Mouse (Mus musculus) right cerebral cortex, postnatal 14 days (tissue): ENCODE measurements around the gene Wdr5.
"Not testable (repeated sequence)": the region's sequence is repeated elsewhere in the genome, so short reads cannot be mapped to it uniquely, and the experiment has no call there.

Experiments
- DNase-seq: peaks from one replicate; pipeline ENCODE4 v3.0.0; 2022

The Wdr5 gene

DNA sequence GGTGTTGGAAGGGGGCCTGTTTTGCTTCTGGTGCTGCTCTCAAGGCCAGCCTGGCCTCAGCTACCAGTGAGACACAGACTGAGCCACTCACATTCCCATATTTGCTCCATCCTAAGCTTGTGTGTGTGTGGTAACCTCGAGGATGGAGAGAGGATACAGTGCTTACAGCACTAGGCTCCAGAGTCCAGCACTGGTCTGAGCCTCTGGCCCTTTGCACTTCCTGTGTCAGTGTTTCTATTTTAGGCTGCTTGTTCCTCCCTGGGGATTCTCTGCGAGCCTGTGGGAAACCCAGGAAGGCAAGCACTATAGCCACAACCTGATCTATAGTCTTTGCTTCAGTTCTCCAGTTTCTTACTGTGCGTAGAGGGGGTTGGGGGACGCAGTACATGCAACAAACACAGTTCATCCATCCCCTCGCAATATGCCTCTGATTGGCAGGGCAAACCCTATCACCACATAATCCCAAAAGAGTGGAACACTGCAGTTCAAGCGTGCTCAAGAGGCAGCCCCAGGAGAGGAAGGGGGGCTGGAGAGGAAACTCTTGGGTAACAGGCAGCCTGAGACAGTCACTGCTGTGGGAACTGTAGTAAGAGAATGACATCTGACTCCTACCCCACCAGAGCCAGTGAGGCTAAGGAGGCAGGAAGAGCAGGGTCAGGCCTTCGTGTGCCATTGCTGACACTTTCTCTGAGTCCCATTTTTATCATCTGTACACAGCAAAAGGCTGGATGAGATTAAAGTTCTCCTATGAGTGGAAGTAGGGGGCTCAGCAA lies 10.7 kb upstream of the Wdr5 start:
- no peak for DNase-seq

DNA sequence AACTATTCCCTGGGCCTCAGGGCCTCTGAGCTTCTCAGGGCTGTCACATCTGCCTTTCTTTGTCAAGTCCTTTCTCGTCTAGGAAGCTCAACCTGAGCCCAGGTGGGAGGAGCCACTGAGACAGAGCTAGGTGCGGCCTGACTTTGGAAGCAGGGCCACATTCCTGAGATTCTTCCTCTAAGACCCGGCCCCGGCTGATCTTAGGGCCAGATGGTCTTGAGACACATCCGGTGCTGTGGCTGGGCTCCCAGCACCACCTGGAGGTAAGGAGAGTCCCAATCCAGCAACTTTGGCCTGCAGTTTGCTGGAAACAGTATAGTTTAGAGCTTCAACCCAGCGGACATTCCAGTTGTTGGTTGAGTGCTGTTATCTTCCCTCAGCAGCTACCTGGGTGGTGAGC lies 9.4 kb upstream of the Wdr5 start:
- no peak for DNase-seq

DNA sequence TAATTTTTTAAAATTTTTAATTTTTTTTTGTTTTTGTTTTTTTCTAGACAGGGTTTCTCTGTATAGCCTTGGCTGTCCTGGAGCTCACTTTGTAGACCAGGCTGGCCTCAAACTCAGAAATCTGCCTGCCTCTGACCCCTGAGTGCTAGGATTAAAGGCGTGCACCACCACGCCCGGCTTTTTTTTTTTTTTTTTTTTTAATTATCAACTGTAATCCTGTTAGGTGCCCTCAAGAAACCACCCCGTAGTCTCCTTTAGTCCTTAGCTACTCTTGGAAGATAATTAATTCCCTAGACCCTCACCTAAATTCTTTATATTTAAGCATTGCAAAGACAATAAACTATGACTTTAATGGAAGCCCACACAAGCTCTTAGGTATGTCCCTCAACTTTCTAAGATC lies 8.3 kb upstream of the Wdr5 start:
- DNase-seq, result not testable (repeated sequence)

DNA sequence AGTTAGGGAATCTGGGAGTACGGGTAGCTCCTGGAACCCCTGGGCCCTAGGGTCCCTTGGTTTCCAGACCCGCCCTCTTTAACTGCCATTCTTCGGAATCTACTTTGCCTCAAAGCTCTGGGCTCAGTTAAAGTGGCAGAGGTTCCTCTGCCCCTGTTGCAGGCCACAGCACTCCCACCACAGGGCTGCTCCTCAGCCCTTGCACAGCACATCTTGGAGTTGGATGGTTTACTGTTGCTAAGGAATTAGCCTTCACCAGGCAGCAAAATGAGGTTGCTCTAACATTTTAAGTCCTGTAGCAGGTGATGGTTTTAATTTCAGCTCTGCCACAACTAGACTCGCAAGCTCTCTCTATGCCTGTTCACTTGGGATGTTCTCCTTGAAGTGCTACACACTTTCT lies 7.4 kb upstream of the Wdr5 start, which contains the start of gene Brd3:
TSS of gene Brd3 (minus strand) at position 101 of the 400 bp plus-strand sequence.
- DNase-seq, result no peak

DNA sequence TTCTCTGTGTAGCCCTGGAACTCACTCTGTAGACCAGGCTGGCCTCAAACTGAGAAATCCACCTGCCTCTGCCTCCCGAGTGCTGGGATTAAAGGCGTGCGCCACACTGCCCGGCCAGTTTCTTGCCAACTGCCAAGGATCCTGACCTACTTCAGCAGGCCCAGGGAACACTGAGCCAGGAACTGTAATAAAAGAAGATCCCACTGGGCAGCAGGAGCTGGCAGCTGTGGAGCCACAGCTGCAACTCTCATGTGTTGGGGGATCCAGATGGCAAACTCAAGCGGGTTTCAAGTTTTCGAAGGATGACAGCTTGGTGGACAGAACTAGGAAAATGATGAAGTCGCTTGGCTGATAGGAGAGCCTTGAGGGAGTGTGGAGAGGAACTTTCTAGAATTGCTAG lies 4.3 kb upstream of the Wdr5 start:
- DNase-seq, result no peak

DNA sequence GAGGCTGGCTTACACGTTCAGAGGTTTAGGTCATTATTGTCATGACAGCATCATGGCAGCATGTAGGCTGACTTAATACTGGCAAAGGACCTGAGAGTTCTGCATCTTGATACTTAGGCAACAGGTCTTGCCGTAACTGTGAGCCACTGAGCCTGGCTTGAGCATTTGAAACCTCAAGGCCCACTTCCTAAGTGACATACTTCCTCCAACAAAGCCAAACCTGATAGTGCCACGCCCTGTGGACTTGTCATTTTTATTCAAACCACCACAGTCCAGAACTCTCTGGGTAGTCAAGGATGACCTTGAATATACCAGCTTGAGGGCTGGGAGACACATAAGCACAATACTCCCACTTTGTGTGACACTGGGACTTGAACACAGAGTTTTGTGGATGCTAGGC lies 2.0 kb upstream of the Wdr5 start:
- no peak for DNase-seq

DNA sequence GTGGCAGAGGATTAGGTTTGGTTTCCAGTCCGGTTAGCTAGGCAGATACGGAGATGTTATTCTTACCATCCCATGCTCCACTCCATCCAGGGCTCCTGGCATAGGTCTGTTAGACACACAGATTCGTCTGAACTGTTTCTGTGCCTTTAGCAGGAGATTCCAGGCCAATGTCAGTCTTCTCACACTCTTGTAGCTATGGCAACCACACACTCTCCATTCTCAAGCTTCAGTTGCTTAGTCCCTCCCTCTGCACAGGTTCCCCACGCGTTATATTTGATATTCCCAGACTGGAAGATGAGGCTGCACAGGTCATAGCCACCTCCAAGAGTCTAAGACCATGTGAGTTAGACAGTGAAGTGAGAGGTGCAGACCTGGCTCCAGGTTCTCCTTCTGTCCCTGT lies 1.1 kb upstream of the Wdr5 start:
- DNase-seq, result no peak

DNA sequence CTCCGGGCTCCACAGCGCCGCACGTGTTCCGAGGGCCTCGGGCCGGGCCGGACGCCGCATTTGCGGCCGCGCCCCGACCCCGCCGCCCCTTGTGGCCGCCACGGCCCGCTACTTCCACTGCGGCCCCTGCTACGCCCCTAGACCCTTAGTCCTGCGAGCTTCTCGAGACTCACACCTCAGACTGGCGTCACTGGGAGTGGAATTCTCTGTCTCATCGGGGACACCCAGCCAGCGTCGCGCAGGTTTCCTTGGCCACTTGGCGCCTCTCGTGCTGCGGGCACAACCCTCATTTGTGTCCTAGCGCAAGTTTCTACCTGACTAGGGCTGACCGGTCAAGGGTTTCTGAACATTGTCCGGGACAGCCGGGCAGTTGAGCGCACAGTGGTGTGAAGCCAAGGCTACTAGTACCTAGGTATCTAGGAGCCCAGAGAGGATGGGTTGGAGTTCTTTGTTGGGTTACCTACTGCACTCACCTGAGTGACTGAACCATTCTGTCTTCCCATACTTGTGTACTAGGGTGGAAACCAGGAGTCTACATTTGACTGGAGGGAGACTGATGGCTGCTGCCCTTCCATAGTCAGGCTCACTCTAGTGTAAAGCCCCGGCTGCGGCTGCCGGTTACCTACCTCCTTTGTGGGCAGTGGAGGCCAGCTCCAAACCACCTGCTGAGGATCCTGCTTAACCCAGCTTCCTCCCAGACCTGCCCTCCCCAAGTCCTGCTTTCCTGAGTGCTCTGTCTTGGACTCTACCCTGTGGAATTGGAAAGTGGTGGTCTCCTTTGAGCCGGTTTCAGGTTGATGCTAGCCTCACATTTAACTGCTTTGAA lies 597 bp downstream of the Wdr5 start:
- peak; percentile 32 for DNase-seq

DNA sequence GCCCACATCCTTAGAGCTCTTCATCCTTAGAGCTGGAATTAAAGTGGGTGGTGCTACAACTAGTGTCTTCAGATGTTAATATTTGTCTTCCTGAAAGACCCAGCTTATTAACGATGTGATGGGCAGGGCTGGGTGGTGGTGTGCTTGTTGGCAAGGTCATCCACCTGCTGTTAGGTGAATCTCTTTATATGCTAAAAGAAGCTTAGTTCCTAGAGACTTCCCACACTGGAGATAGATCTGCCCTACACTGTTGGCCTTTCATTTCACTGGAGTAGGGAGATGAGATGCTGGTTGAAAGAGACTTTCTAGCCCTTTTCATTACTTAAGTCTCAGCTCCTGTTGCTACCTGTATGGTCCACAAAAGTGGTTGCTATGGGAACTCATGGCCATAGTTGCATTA lies 1.3 kb downstream of the Wdr5 start:
- no peak for DNase-seq

DNA sequence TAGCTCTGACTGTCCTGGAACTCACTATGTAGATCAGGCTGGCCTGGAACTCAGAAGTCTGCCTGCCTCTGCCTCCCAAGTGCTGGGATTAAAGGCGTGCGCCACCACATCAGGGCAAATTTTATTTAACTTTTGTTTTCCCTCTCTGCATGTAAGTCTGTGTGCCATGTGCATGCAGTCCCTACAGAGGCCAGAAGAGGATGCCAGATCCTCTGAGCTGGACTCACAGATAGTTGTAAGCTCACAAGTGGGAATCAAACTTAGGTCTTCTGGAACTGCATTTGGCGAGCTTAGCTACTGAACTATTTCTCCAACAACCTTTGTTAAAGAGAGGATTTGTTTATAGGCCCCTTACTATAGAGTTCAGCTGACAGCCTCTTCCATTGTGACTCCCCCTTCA lies 3.3 kb downstream of the Wdr5 start:
- no peak for DNase-seq

DNA sequence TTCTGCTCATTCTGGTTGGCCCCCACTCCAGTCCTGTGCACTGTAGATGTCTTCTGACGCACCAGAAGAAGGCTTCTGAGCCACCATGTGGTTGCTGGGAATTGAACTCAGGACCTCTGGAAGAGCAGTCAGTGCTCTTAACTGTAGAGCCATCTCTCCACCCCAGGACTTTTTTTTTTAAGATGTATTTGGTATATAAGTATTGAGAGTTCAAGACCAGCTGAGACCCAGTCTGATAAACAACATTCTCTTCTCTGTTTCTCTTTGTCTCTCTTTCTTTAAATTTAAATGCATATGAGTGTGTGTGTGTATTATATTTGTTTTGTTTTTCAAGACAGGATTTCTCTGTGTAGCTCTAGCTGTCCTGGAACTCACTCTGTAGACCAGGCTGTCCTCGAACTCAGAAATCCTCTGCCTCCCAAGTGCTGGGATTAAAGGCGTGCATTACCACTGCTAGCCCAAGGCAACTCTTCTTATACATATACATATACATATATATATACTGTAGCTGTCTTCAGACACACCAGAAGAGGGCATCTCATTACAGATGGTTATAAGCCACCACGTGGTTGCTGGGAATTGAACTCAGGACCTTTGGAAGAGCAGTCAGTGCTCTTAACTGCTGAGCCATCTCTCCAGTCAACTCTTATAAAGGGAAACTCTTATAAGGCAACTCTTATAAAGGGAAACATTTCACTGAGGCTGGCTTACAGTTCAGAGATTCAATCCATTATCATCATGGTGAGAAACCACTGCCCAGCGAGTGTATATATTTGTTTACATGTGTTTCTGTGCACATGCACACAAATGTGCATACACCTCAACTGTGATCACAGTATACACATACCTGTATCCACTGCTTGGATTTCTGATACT lies 23.7 kb downstream of the Wdr5 start:
- DNase-seq, result not testable (repeated sequence)

DNA sequence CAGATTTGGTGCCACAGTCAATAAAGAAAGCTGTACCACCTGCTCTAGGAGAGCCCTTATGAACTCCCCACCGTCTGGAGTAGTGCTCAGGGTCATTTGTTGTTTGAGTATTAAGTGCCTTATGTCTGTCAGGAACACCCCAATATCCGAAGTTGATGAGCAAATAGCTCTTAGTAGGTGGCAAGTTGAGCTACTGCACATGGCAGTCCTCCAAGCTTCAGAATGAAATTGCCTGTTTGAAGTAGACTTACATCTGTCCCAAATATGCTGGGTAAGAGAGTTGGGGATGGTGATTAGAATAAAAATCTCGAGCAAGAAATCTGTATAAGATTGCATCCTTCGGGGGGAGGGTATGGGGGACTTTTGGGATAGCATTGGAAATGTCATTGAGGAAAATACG lies 24.4 kb downstream of the Wdr5 start:
- DNase-seq, result no peak

DNA sequence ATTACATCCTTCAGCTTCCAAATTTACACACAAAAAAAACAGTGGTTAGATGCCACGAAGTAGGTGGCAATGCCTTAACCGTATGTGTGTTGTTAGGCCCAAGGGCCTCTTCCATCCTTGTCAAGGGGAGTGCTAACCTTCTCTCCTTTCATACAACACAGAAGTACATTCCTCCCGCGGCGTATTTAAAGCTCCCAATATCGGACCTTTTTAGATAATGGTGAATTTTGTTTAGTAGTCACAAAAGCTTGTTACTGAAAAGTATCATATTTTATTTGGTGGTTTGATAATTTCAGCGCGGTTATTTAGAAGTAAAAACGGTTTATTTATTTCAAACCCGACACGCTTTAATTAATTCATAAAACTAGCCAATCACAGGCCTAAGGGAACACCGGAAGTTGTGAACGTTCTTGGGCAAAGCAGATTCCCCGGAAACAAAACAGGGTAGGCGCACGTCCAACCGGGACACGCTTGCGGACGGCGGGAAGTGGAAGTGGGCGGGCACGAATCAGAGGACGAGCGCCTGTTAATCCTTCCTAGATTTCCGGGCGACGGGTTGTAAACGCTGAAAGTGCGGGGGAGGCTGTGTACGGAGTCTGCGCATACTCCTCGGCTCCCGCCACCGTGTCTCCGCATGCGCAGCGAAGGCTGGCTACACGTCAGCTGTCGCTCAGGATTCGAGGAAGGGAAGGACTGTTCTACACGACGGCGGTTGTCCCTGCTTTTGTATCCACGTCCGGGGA lies 25.0 kb downstream of the Wdr5 start:
- peak; percentile 98 for DNase-seq

DNA sequence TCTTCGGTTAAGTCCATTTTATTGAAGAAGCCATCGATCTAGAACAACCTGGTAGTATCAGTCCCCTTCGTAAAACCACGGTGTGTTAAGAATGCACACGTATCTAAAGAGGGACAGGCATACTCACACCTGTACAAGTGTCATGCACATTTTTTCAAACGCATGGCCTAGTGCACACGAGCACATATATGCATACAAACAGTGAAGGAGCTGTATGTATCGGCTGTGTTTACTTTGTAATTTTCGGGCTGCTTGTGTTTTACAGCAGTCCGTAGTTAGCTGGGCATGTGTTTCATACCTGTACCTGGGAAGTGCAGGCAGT lies 25.5 kb downstream of the Wdr5 start:
- DNase-seq, result no peak

DNA sequence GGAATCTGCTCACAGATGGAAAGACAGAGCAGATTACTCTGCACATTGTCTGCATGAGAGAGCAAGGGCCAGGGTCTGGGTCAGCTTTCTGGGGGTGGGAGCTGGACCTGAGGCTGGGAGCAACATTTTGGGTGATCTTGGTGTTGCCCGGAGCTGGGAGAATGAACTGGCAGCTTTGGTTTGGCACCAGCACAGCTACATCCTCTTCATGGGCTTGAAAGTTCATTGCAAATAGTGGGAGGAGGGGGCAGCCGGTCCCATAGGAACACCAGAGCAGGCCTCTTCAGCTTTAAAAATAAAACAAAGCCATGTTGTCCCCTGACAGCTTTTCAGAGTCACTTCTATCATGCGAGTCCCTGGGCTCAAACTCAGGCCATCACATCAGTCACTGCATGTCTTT lies 26.3 kb downstream of the Wdr5 start:
- DNase-seq, result no peak

DNA sequence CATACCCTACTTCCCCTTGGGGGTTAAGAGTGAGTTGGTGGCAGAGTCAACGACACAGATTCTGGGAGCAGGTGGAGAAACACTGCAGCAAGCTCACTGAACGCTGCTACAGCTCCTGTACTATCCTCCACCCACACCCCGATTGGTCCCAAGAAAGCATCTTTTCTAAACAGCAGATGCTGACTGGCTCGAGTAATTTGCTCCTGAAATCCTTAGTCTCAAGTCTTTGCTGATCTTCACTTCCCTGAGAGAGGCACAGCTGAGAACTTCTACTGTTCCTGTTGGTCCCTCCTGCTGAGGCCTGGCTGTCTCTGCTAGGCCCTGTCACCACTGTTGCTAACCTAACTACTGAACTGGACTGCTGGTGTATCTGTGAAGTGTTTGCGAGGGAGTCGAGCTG lies 29.7 kb downstream of the Wdr5 start:
- no peak for DNase-seq

DNA sequence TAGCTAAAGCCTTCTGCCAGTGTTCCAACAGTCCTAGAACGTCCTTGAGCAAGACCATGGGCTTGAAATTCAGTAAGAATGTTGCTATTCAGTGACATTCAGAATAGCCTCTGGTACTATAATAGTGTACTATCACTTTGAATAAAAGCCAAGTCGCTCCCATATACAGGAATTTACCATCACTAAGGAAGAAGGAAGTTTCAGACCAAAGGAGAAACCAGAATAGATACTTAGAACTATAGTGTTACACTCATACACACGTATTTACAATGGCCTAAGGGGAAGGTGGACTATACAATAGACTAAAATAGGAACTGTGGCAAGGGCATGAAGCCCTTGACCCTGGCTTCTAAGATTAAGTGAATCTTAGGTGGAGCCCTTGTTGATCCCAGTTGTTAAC lies 30.6 kb downstream of the Wdr5 start:
- not testable (repeated sequence) for DNase-seq

DNA sequence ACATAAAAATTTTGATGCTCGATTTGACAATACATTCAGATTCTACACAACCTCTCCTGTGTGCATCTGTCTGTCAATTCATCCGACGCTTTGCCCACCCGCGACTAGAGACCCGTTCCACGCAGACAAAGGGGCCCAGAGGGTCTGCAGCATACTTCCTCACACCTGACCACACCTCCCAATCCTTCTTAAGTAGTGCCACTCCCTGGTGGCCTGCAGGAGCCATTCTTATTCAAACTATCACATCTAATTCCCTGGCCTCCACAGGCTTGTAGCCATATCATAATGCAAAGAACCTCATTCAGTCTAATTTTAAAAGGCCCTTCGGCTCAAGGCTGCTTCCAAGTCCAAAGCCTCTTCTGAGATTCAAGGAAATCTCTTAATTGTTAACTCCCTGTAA lies 31.1 kb downstream of the Wdr5 start:
- not testable (repeated sequence) for DNase-seq

DNA sequence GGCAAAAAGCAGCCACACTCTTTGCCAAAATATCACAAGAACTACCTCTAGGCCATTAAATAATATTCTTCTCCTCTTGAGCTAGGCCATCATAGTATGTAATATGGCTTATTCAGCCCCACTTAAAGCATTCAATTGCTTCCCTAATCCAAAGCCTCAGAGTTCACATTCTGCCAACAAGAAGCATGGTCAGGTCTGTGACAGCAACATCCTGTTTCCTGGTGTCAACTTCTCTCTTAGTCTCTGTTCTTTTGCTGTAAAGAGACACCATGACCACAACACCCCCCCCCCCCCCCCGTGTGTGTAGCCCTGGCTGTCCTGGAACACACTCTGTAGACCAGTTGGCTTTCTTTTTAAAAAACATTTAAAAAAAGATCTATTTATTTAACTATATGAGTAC lies 32.4 kb downstream of the Wdr5 start:
- no peak for DNase-seq

DNA sequence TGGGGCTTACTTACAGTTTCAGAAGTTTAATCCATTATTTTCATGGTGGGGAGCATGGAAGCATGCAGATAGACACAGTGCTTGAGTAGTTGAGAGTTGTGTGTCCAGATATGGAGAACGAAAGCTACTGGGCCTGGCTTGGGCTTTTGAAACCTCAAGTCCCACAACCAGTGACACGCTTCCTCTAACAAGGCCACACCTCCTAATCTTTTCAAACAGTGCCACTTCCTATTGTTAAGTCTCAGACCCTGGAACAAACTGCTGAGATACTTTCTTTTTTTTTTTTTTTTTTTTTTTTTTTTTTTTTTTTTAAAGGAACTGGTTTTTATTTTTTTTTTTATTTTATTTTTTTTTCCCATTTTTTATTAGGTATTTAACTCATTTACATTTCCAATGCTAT lies 33.0 kb downstream of the Wdr5 start:
- no peak for DNase-seq

DNA sequence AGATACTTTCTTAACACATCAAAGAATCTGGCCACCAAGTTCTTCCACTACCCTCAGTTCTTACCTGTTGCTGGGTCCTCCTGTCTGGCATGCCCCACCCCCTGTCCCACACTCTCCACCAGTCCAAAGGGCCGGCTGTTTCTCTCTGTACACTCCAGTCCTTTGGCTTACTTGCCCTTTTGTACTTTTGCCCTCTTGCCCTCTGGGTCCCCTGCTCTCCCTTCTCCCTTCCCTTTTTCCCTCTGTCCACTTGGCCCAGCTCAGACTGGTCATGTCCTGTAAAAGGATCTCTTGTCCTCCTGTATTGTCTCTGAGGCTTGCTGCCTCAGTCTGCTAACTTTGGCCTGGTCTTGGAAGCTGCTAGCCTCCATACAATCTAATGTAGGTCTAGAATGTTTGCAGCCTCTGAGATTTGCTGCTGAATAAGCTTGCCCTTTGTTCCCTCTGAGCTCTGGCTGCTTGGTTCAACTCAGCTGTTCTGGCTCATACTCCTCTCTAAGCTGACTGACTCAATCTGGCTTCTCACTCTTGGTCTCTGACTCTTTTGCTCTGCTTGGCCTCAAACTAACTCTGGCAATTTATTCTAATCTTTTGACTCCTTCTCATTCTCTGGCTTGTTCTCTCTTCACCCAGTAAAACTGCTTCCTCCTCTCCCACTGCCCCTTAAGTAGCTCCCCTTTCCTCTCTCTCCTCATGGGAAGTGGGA lies 33.9 kb downstream of the Wdr5 start:
- DNase-seq, result no peak

DNA sequence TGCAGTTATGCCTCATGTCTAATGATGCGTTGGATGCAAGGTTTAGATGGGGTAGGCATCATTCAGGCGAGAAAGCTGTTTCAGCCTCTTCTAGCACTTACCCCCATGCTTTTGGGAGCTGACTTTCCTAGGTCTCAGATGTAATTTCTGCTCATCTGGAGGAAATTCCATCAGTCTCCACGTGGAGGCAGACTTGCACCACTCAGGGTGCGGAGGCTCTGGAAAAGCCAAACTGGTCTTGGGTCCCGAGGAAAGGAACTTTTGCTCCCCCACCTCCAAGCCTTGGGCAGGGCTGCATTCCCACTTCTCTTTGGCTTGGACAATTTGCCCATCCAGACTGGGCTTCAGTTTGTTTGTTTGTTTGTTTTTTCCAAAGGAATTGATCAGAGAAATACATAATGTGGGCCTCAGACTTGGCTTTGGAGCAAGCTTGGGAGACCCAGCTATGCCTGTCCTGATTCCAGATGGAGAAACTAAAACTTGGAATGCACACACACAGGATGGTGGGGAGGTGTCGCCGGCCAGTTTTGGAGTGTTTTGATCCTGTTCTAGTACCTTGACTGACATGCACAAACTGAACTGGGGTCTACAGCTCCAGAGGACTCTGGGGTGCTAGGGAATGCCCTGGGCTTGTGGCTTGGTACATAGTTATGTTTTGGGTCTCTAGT lies 37.8 kb downstream of the Wdr5 start:
- peak; percentile 74 for DNase-seq
